Mouse (Mus musculus) heart, embryonic 14.5 days (tissue): ENCODE results near the gene Cebpzos. TPM values are rescaled to one million over a fixed set of nuclear protein-coding genes. Genes with fewer than 3 reads are reported as not detected.

ENCODE experiments used
- ATAC-seq: fragments of 200-750 bp; cut with Nextera tagmentation; 2 replicates; pipeline ENCODE4 v1.8.0; 2017; ENCODE audit warnings: low read depth, moderate TSS enrichment; ENCODE audit not compliant: insufficient number of reproducible peaks, insufficient read depth, low FRiP score
- H3K27ac ChIP-seq, 2 experiments: fragments of 200-500 bp in 1 of 2; fragments of 300-500 bp in 1 of 2; sonication (generic) in 1 of 2; replicated peaks in 1 of 2; 2 replicates each; pipeline ENCODE4 v1.5.1; 2012 to 2014; ENCODE audit warnings: low read depth in 2 of 2, low read length in 2 of 2, control low read depth in 1 of 2, mild to moderate bottlenecking in 1 of 2, mixed read lengths in 1 of 2; ENCODE audit not compliant: control insufficient read depth in 1 of 2, insufficient read depth in 1 of 2
- H3K27me3 ChIP-seq: fragments of 300-500 bp; sonication (generic); 2 replicates; pipeline ENCODE4 v1.6.1; 2014; ENCODE audit warnings: mild to moderate bottlenecking, low read length, control low read depth; ENCODE audit not compliant: control insufficient read depth, insufficient read depth
- H3K36me3 ChIP-seq: fragments of 300-500 bp; sonication (generic); 2 replicates; pipeline ENCODE4 v1.6.1; 2014; ENCODE audit warnings: mild to moderate bottlenecking, control low read depth, low read length, mixed read lengths; ENCODE audit not compliant: control insufficient read depth, insufficient read depth
- H3K4me1 ChIP-seq, 2 experiments: fragments of 200-500 bp in 1 of 2; fragments of 300-500 bp in 1 of 2; sonication (generic) in 1 of 2; 2 replicates each; pipeline ENCODE4 v1.6.1; 2012 to 2014; ENCODE audit warnings: low read length in 2 of 2, control low read depth in 1 of 2, mixed read lengths in 1 of 2; ENCODE audit not compliant: control insufficient read depth in 2 of 2, insufficient read depth in 2 of 2
- H3K4me2 ChIP-seq: fragments of 300-500 bp; sonication (generic); 2 replicates; pipeline ENCODE4 v1.6.1; 2014; ENCODE audit warnings: mild to moderate bottlenecking, low read length
- H3K4me3 ChIP-seq, 2 experiments: fragments of 200-500 bp in 1 of 2; fragments of 300-500 bp in 1 of 2; sonication (generic) in 1 of 2; 2 replicates each; pipeline ENCODE4 v1.5.1; 2012 to 2014; ENCODE audit warnings: low read length in 2 of 2, mild to moderate bottlenecking in 2 of 2, control low read depth in 1 of 2, low read depth in 1 of 2, moderate library complexity in 1 of 2; ENCODE audit not compliant: control insufficient read depth in 1 of 2, insufficient read depth in 1 of 2
- H3K9ac ChIP-seq: fragments of 300-500 bp; sonication (generic); 2 replicates; pipeline ENCODE4 v1.6.1; 2014; ENCODE audit warnings: mild to moderate bottlenecking, low read length
- H3K9me3 ChIP-seq: fragments of 300-500 bp; sonication (generic); 2 replicates; pipeline ENCODE4 v1.6.1; 2016; ENCODE audit warnings: low read length, control low read depth; ENCODE audit not compliant: control insufficient read depth
- WGBS: fragments of 180-500 bp; shearing (Covaris S2); extraction: QIAGEN DNeasy Blood & Tissue Kit; methylation state at CpG from one replicate; pipeline ENCODE4 v1.1.7; 2014; 5-methylcytosine and 5-hydroxymethylcytosine counted together
- polyA plus RNA-seq: library from polyadenylated mRNA; unstranded; fragments of >200 nt; fragmentation: Nextera tagmentation; extraction: Ambion mirVana; gene quantifications from 2 replicates; pipeline ENCODE4 v1.2.1, GENCODE M21; 2014

Gene Cebpzos
- polyA plus RNA-seq, 1 experiment from 2014 or later, result 101 TPM

DNA sequence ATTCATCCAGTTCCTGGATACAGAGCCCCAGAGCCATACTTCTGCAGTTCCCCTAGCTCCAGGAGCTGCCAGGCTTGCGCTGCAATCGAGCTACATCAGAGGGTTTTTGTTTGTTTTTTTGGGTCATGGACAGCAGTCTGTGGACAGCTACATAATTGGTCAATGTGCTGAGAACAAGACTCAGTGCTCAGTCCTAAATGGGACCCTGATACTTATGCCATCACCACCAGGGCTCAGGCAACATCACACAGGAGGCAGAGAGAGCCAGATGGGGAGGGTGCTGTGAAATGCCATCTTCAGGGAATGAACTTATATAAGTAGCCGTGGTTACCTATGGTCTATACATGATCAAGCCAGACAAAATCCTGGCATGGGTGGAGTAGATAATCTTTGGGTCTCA, 52.2 kb downstream of the Cebpzos start:
- Histone ChIP-seq H3K36me3 (peaks cover 74% of the 10 kb centered on the region), H3K4me1 (no peaks in the 10 kb centered on the region), H3K27ac (no peak overlapping the region), H3K9ac (no peak overlapping the region), H3K4me2 (no peak overlapping the region), H3K9me3 (no peaks in the 10 kb centered on the region), H3K27me3 (no peaks in the 10 kb centered on the region), H3K4me3 (no peak overlapping the region)
- 87% methylated on average over 3 of the region's 3 CpGs for WGBS
- no peak for ATAC-seq

Other genes with a start within 250 kb of the Cebpzos start
- gene Strn, start 179.3 kb upstream of the Cebpzos start, polyA plus RNA-seq, result 21.6 and 23.3 TPM in 2 replicates
- gene Heatr5b, start 81.1 kb upstream of the Cebpzos start, polyA plus RNA-seq, result 22.9 and 25.7 TPM in 2 replicates
- gene Gpatch11, start 80.9 kb upstream of the Cebpzos start, polyA plus RNA-seq, result 33.2 and 34.0 TPM in 2 replicates
- 8.0 and 9.6 TPM in 2 replicates for gene Eif2ak2, start 33.9 kb upstream of the Cebpzos start, polyA plus RNA-seq
- gene Sult6b1, start 9.5 kb upstream of the Cebpzos start, polyA plus RNA-seq, result 0.18 TPM in 1 of 2 replicates, not detected in the other
- gene Cebpz, start 20.6 kb downstream of the Cebpzos start, polyA plus RNA-seq, result 28.7 and 37.4 TPM in 2 replicates
- 61.3 and 62.8 TPM in 2 replicates for gene Ndufaf7, start 20.6 kb downstream of the Cebpzos start, polyA plus RNA-seq
- gene Prkd3, start 104.3 kb downstream of the Cebpzos start, polyA plus RNA-seq, result 27.1 and 28.2 TPM in 2 replicates
- 34.7 and 41.6 TPM in 2 replicates for gene Qpct, start 135.4 kb downstream of the Cebpzos start, polyA plus RNA-seq